Mouse (Mus musculus): ENCODE results near the gene Cyp4a32.

DNA sequence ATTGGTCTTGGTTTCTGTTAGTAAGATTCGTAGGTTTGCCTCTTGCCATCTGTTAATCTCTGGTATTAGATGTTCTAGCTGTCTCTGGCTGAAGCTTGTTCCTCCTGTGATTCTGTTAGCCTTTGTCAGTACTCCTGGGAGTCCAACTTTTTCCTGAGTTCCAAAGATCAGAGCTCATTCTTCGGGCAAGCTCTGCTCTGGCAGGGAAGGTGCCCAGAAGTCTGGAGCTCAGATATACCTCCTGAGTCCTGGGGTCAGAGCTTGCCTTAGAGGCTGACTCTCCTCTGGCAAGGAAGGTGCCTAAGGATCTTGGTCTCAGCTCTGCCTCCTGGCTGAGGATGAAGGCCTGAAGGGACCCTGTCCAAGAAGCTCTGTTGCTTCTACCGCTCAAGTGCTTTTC lies 48.0 kb upstream of the Cyp4a32 start:
- no peak for TF ChIP-seq ZNF384 (IDR thresholded peaks at IDR 0.05; ENCODE audit: low read depth, low read length)
- TF ChIP-seq MAX (IDR thresholded peaks at IDR 0.05; ENCODE audit: low read length), result no peak
- no peak for TF ChIP-seq UBTF (IDR thresholded peaks at IDR 0.05; ENCODE audit: low read depth, low read length)

All from CH12.LX (cell line).